Mouse (Mus musculus) olfactory bulb, adult 2 months (tissue): ENCODE measurements around the gene Ntn1.

ENCODE experiments used
- CTCF ChIP-seq: fragments of 200-500 bp; IDR thresholded peaks from 2 replicates; pipeline ENCODE4 v1.5.1; 2012; ENCODE audit warnings: low read depth, mild to moderate bottlenecking, low read length, moderate library complexity; ENCODE audit not compliant: insufficient read depth
- POLR2A ChIP-seq: fragments of 200-500 bp; IDR thresholded peaks from 2 replicates; pipeline ENCODE4 v1.6.1; 2012; ENCODE audit warnings: mild to moderate bottlenecking, low read depth, low read length, moderate library complexity; ENCODE audit not compliant: insufficient read depth

- TF ChIP-seq CTCF: no peak
- TF ChIP-seq POLR2A: no peak
Observed at GRCm38 (mm10) chr11:68286142-68286808, 114.3 kb downstream of the Ntn1 start.
